ENCODE assay signal across 31 mouse cellular contexts in the genomic region with DNA sequence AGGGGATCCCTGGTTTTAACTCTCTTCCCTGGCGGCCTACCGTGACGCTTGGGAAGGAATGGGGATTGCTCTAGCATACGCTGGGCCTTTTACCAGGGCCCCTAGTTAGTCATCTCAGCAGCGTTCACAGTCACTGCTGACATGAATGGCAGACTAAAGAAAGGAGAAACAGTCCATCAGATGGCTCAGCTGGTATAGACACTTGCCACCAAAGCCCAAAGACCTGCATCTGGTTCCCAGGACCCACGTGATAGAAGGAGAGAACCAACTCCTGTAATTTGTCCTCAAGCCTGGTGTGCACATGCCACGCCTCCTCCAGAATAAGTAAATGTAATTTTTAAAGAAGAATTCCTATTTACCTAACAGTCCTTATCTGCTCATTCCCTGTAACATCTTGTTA. TPM values are rescaled to one million over a fixed set of nuclear protein-coding genes. Genes with fewer than 3 reads are reported as not detected.
DNase-seq lines count a peak whose midpoint lies in the region; ATAC-seq and TF ChIP-seq lines count a peak whose summit lies in the region.
"Had no signal": no experiment of that assay in that cellular context is flagged by ENCODE, and none has a peak within 500 bp of the region (broad histone marks: within the 10 kb centered on the region; RNA-seq: fewer than 3 reads in every experiment).

No protein-coding gene starts in this region.

- H3K4me3 ChIP-seq in kidney, embryonic 14.5 days (ENCODE audit: low read length): no peak overlapping the region
- no peak overlapping the region for H3K4me3 ChIP-seq in spleen, adult 2 months (ENCODE audit: extremely low read depth, insufficient read depth, insufficient read length)
- H3K4me3 ChIP-seq in bone marrow macrophage, adult 2 months (ENCODE audit: insufficient read depth, low read length): peak overlapping the region; percentile 41
- H3K4me3 ChIP-seq in midbrain, embryonic 15.5 days: no peak overlapping the region
- H3K4me3 ChIP-seq in heart, adult 2 months: no peak overlapping the region
- H3K4me3 ChIP-seq: forebrain, embryonic 15.5 days; midbrain, embryonic 13.5 days; neural tube, embryonic 15.5 days had no signal

- no peak for TF ChIP-seq EP300 in heart, adult 2 months (IDR thresholded peaks at IDR 0.05; ENCODE audit: insufficient read depth, low read depth, low read length)

- H3K4me2 ChIP-seq in kidney, embryonic 14.5 days (replicated peaks; ENCODE audit: low read depth, low read length): 0 out of 2 replicates have a peak overlapping the region, but pooled peaks have one; percentile 15
- no peak overlapping the region for H3K4me2 ChIP-seq in midbrain, embryonic 15.5 days
- H3K4me2 ChIP-seq: forebrain, embryonic 15.5 days had no signal

- no peaks in the 10 kb centered on the region for H3K36me3 ChIP-seq in kidney, embryonic 14.5 days (ENCODE audit: control insufficient read depth, insufficient read depth, low read length)
- no peaks in the 10 kb centered on the region for H3K36me3 ChIP-seq in spleen, adult 2 months (ENCODE audit: control insufficient read depth, insufficient read depth, low read length)
- no peaks in the 10 kb centered on the region for H3K36me3 ChIP-seq in midbrain, embryonic 15.5 days (replicated peaks)
- H3K36me3 ChIP-seq in heart, adult 2 months (ENCODE audit: control insufficient read depth, insufficient read depth, low read length): no peaks in the 10 kb centered on the region
- H3K36me3 ChIP-seq: forebrain, embryonic 15.5 days; heart, embryonic 15.5 days; hindbrain, embryonic 12.5 days; liver, embryonic 15.5 days; midbrain, embryonic 13.5 days; neural tube, embryonic 15.5 days had no signal

- no peak for DNase-seq in kidney, postnatal 4 days
- no peak for DNase-seq in spleen, adult 2 months (ENCODE audit: low read depth in 1 of 2, low spot score in 2 of 2)
- no peak for DNase-seq in spleen, postnatal 14 days (ENCODE audit: low spot score in 2 of 2)
- no peak for DNase-seq in heart, adult 2 months
- DNase-seq: adrenal gland, postnatal 14 days; cerebellum, adult 18-20 months; cerebellum, postnatal 10 days; gastrocnemius, postnatal 10 days; layer of hippocampus, postnatal 36 days; left cerebral cortex, postnatal 4 days; lung, embryonic 14.5 days; retina, postnatal 1 day; right cerebral cortex, postnatal 14 days; thymus, adult 18-20 months had no signal

- 0 out of 2 replicates have a peak, but pooled peaks have one; percentile 32 for ATAC-seq in kidney, embryonic 14.5 days (ENCODE audit: low FRiP score, low TSS enrichment)
- no peak for ATAC-seq in midbrain, embryonic 15.5 days (replicated peaks)
- ATAC-seq: forebrain, embryonic 15.5 days; intestine, embryonic 16.5 days; midbrain, embryonic 13.5 days; Patski had no signal

- H3K9ac ChIP-seq in kidney, embryonic 14.5 days (ENCODE audit: low read depth, low read length): no peak overlapping the region
- H3K9ac ChIP-seq in midbrain, embryonic 15.5 days: no peak overlapping the region
- no peak overlapping the region for H3K9ac ChIP-seq in heart, adult 2 months (ENCODE audit: low read depth, low read length)
- H3K9ac ChIP-seq: forebrain, embryonic 15.5 days; hindbrain, embryonic 12.5 days; midbrain, embryonic 13.5 days; neural tube, embryonic 15.5 days had no signal

- TF ChIP-seq POLR2A in spleen, adult 2 months (IDR thresholded peaks at IDR 0.05; ENCODE audit: low read depth, low read length): no peak
- no peak for TF ChIP-seq POLR2A in bone marrow macrophage, adult 2 months (IDR thresholded peaks at IDR 0.05; ENCODE audit: borderline replicate concordance, low read depth, low read length)
- TF ChIP-seq POLR2A in heart, adult 2 months (IDR thresholded peaks at IDR 0.05; ENCODE audit: insufficient read depth, low read depth, low read length): no peak

- peak overlapping the region; percentile 7; the same call in 1 of the 2 replicates for H3K27ac ChIP-seq in kidney, embryonic 14.5 days (ENCODE audit: low read depth, low read length)
- peak overlapping the region; percentile 63 for H3K27ac ChIP-seq in spleen, adult 2 months (ENCODE audit: insufficient read depth, low read length)
- H3K27ac ChIP-seq in bone marrow macrophage, adult 2 months (ENCODE audit: insufficient read depth, low read depth, low read length): peak overlapping the region; percentile 68
- no peak overlapping the region for H3K27ac ChIP-seq in midbrain, embryonic 15.5 days
- no peak overlapping the region for H3K27ac ChIP-seq in heart, adult 2 months
- H3K27ac ChIP-seq: forebrain, embryonic 15.5 days; hindbrain, embryonic 12.5 days; midbrain, embryonic 13.5 days; neural tube, embryonic 15.5 days had no signal

- no peaks in the 10 kb centered on the region for H3K27me3 ChIP-seq in kidney, embryonic 14.5 days (ENCODE audit: control insufficient read depth, insufficient read depth, low read length)
- no peaks in the 10 kb centered on the region for H3K27me3 ChIP-seq in spleen, adult 2 months (ENCODE audit: control insufficient read depth, insufficient read depth, low read length)
- H3K27me3 ChIP-seq in midbrain, embryonic 15.5 days (replicated peaks): no peaks in the 10 kb centered on the region
- H3K27me3 ChIP-seq in heart, adult 2 months (ENCODE audit: control insufficient read depth, insufficient read depth, low read length): no peaks in the 10 kb centered on the region
- H3K27me3 ChIP-seq: forebrain, embryonic 15.5 days; heart, embryonic 15.5 days; liver, embryonic 15.5 days; midbrain, embryonic 13.5 days; neural tube, embryonic 15.5 days; Patski had no signal

- H3K4me1 ChIP-seq in kidney, embryonic 14.5 days (ENCODE audit: control insufficient read depth, insufficient read depth, low read length): no peaks in the 10 kb centered on the region
- H3K4me1 ChIP-seq in spleen, adult 2 months (ENCODE audit: control insufficient read depth, insufficient read depth, insufficient read length): peaks cover 27% of the 10 kb centered on the region; the same call in 1 of the 2 replicates
- H3K4me1 ChIP-seq in bone marrow macrophage, adult 2 months (ENCODE audit: control insufficient read depth, insufficient read depth, low read length): peaks cover 38% of the 10 kb centered on the region
- no peaks in the 10 kb centered on the region for H3K4me1 ChIP-seq in midbrain, embryonic 15.5 days
- peaks cover 8% of the 10 kb centered on the region for H3K4me1 ChIP-seq in heart, adult 2 months (ENCODE audit: control insufficient read depth, insufficient read depth, low read length)

- no peak for TF ChIP-seq CTCF in spleen, adult 2 months (IDR thresholded peaks at IDR 0.05; ENCODE audit: extremely low read depth, insufficient read depth, insufficient read length, insufficient replicate concordance)
- no peak for TF ChIP-seq CTCF in bone marrow macrophage, adult 2 months (IDR thresholded peaks at IDR 0.05; ENCODE audit: low read depth, low read length)
- TF ChIP-seq CTCF in heart, adult 2 months (IDR thresholded peaks at IDR 0.05): no peak

- WGBS in kidney, embryonic 14.5 days: 46% methylated on average over 7 of the region's 7 CpGs
- 57% methylated on average over 7 of the region's 7 CpGs for WGBS in spleen, adult 2 months
- WGBS in midbrain, embryonic 15.5 days: 52% methylated on average over 7 of the region's 7 CpGs
- WGBS in heart, adult 2 months: 77% methylated on average over 7 of the region's 7 CpGs

- 0 out of 2 replicates have a peak, but pooled peaks cover 4% of the 10 kb centered on the region for H3K9me3 ChIP-seq in kidney, embryonic 14.5 days (ENCODE audit: control insufficient read depth, low read length)
- no peaks in the 10 kb centered on the region for H3K9me3 ChIP-seq in midbrain, embryonic 15.5 days
- H3K9me3 ChIP-seq: forebrain, embryonic 15.5 days; heart, embryonic 15.5 days; hindbrain, embryonic 12.5 days; liver, embryonic 15.5 days; midbrain, embryonic 13.5 days; neural tube, embryonic 15.5 days had no signal

- intact Hi-C loops in heart, adult 2 months (cut with DNase I): no loop called here

- H3K79me2 ChIP-seq in heart, adult 2 months (replicated peaks; ENCODE audit: control insufficient read depth, insufficient read depth, low read length): no peaks in the 10 kb centered on the region

RNA-seq across cellular contexts. Expression of a gene that starts 1.2 kb away (rescaled TPM):
- 63.8 and 66.6 TPM in 2 replicates for polyA plus RNA-seq in kidney, embryonic 14.5 days (2014; fragmentation: Nextera tagmentation; extraction: Ambion mirVana)
- 130 and 135 TPM in 2 replicates for polyA plus RNA-seq in spleen, adult 2 months (2012; rRNA removed)
- 788 and 835 TPM in 2 replicates for polyA plus RNA-seq in bone marrow macrophage, adult 2 months (2012; ENCODE audit: insufficient read depth, insufficient read length, missing spikeins)
- polyA plus RNA-seq in midbrain, embryonic 15.5 days (2015; fragmentation: Nextera tagmentation; extraction: Ambion mirVana): 5.8 and 7.8 TPM in 2 replicates
- total RNA-seq in heart, adult 2 months (2021): 10 to 100 TPM in 1 of 2 experiments, 1 to 10 TPM in 1; 9.5 to 10.8 TPM
- polyA plus RNA-seq in heart, adult 2 months (2012; rRNA removed): 12.6 and 16.1 TPM in 2 replicates

RNA-seq across cellular contexts. Expression of a gene that starts 23.9 kb away (rescaled TPM):
- not detected in 2 replicates for polyA plus RNA-seq in kidney, embryonic 14.5 days (2014; fragmentation: Nextera tagmentation; extraction: Ambion mirVana)
- 0.52 and 0.55 TPM in 2 replicates for polyA plus RNA-seq in spleen, adult 2 months (2012; rRNA removed)
- polyA plus RNA-seq in bone marrow macrophage, adult 2 months (2012; ENCODE audit: insufficient read depth, insufficient read length, missing spikeins): 1.3 TPM in 1 of 2 replicates, not detected in the other
- 0.65 and 0.91 TPM in 2 replicates for polyA plus RNA-seq in midbrain, embryonic 15.5 days (2015; fragmentation: Nextera tagmentation; extraction: Ambion mirVana)
- total RNA-seq in heart, adult 2 months (2021): not detected
- 0.21 TPM in 1 of 2 replicates, not detected in the other for polyA plus RNA-seq in heart, adult 2 months (2012; rRNA removed)
- total RNA-seq: common myeloid progenitor, adult 5-6 weeks; heart, postnatal 25 days; liver, adult 2 months; megakaryocyte-erythroid progenitor cell, adult 5-6 weeks; monocyte, adult 5-6 weeks had no signal
- polyA plus RNA-seq: CD4-positive, CD25-positive, alpha-beta regulatory T cell, adult 4 months; heart, embryonic 15.5 days; liver, adult 2 months; liver, embryonic 15.5 days; lung, embryonic 14.5 days had no signal

RNA-seq across cellular contexts. Expression of a gene that starts 52.8 kb away (rescaled TPM):
- polyA plus RNA-seq in kidney, embryonic 14.5 days (2014; fragmentation: Nextera tagmentation; extraction: Ambion mirVana): 10.4 and 15.0 TPM in 2 replicates
- polyA plus RNA-seq in spleen, adult 2 months (2012; rRNA removed): 12.2 and 12.9 TPM in 2 replicates
- 12.0 and 12.6 TPM in 2 replicates for polyA plus RNA-seq in bone marrow macrophage, adult 2 months (2012; ENCODE audit: insufficient read depth, insufficient read length, missing spikeins)
- 16.5 and 17.4 TPM in 2 replicates for polyA plus RNA-seq in midbrain, embryonic 15.5 days (2015; fragmentation: Nextera tagmentation; extraction: Ambion mirVana)
- total RNA-seq in heart, adult 2 months (2021): 10 to 100 TPM; 12.8 to 16.5 TPM
- polyA plus RNA-seq in heart, adult 2 months (2012; rRNA removed): 25.5 and 32.8 TPM in 2 replicates

RNA-seq across cellular contexts. Expression of a gene that starts 52.9 kb away (rescaled TPM):
- 14.7 and 20.1 TPM in 2 replicates for polyA plus RNA-seq in kidney, embryonic 14.5 days (2014; fragmentation: Nextera tagmentation; extraction: Ambion mirVana)
- polyA plus RNA-seq in spleen, adult 2 months (2012; rRNA removed): 5.5 and 5.9 TPM in 2 replicates
- 15.7 and 21.3 TPM in 2 replicates for polyA plus RNA-seq in bone marrow macrophage, adult 2 months (2012; ENCODE audit: insufficient read depth, insufficient read length, missing spikeins)
- 6.1 and 7.2 TPM in 2 replicates for polyA plus RNA-seq in midbrain, embryonic 15.5 days (2015; fragmentation: Nextera tagmentation; extraction: Ambion mirVana)
- 100 to 1,000 TPM; 155 to 181 TPM for total RNA-seq in heart, adult 2 months (2021)
- polyA plus RNA-seq in heart, adult 2 months (2012; rRNA removed): 57.1 and 83.3 TPM in 2 replicates

Comparison
In these comparisons a context has a peak if more than half of its experiments do, and no peak if none do; other contexts are left out.
1. H3K27ac ChIP-seq: peak in kidney, embryonic 14.5 days (single experiment), spleen, adult 2 months (single experiment) and bone marrow macrophage, adult 2 months (single experiment); none in midbrain, embryonic 15.5 days (single experiment) and heart, adult 2 months (single experiment).